Mouse (Mus musculus) adrenal gland, adult 10 weeks (tissue): Measurements from ENCODE around the gene Cym. TPM values are rescaled to one million over a fixed set of nuclear protein-coding genes. Genes with fewer than 3 reads are reported as not detected.

Source experiments
- polyA plus RNA-seq: library from polyadenylated mRNA; stranded (reverse); fragments of 350-450 nt; fragmentation: Illumina TruSeq; extraction: RNeasy Lipid Tissue Mini Kit (QIAGEN cat#74804); gene quantifications from one replicate; pipeline ENCODE4 v1.2.3, GENCODE M21; 2014; ENCODE audit warnings: low read depth, low replicate concordance

The Cym gene
- polyA plus RNA-seq: not detected

GRCm38 (mm10) chr3:107221608-107222007 lies at the start of gene Cym:
Cym (minus strand) TSS chr3:107221732.

GRCm38 (mm10) chr3:107239607-107240006 lies 18.1 kb upstream of the Cym start, which contains the start of gene Prok1:
Prok1 (minus strand) TSS chr3:107239707.

GRCm38 (mm10) chr3:107230527-107230926 lies 9.0 kb upstream of the Cym start, which contains the start of gene A630076J17Rik:
A630076J17Rik (plus strand) TSS chr3:107230614.

GRCm38 (mm10) chr3:107182756-107183155 lies 38.8 kb downstream of the Cym start, which contains the start of gene Kcna10:
Kcna10 (plus strand) TSS chr3:107183056.

Other genes starting within 250 kb of the Cym start
- gene Kcna3, start 185.6 kb downstream of the Cym start, polyA plus RNA-seq: not detected
- gene Kcna2, start 120.6 kb downstream of the Cym start, polyA plus RNA-seq: 1.6 TPM
- not detected for gene Kcna10, start 38.7 kb downstream of the Cym start, polyA plus RNA-seq
- gene A630076J17Rik, start 8.9 kb upstream of the Cym start, polyA plus RNA-seq: not detected
- not detected for gene Prok1, start 18.0 kb upstream of the Cym start, polyA plus RNA-seq
- gene Lamtor5, start 57.1 kb upstream of the Cym start, polyA plus RNA-seq: 179 TPM
- 2.3 TPM for gene Slc16a4, start 69.5 kb upstream of the Cym start, polyA plus RNA-seq
- 18.6 TPM for gene Rbm15, start 111.9 kb upstream of the Cym start, polyA plus RNA-seq
- gene Kcnc4, start 237.8 kb upstream of the Cym start, polyA plus RNA-seq: 1.7 TPM